Mouse (Mus musculus): ENCODE results near the gene Eva1a. TPM values are rescaled to one million over a fixed set of nuclear protein-coding genes. Genes with fewer than 3 reads are reported as not detected.

Eva1a gene
- 1.1 TPM in 2 replicates for polyA plus RNA-seq (2014; fragmentation: Nextera tagmentation; extraction: Ambion mirVana)

DNA sequence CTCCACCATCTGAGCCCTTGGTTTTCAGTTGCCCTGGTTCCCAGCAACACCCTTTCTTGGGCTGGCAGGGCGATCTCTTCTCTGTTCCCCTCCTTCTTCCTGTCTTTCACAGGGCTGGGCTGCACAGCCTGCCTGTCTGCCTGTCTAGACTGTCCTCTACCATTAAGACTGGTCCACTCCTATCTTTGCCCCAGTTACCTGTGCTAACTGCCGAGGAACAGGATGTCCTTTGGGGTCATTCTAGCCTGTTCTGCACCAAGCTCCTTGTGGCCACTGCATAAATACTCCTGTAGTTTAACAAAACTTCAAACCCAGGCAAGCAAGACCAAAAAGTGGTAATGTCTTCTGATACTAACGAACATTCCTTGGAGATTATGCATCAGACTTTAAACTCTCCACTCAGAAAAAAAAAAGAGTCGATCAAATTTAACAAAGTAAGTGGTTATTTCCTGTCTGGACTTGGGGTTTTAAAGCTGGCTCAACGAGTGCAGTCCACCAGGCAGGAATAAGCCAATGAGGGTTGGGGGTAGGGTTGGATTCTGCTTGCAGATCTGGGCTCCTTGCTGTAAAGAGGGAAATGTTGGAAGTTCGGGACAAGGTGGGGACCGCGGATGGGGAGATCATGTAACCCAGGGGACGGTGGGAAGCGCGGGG, at the start of gene Eva1a:
Gene Eva1a, plus strand, starts transcription at position 210 of the 654 bp plus-strand sequence.
- H3K27me3 ChIP-seq (replicated peaks; ENCODE audit: control insufficient read depth, insufficient read depth, low read length), result peaks cover 14% of the 10 kb centered on the region; the same call in 1 of the 2 replicates

GRCm38 (mm10) chr6:82012392-82012791, 28.5 kb upstream of the Eva1a start:
- H3K9me3 ChIP-seq (replicated peaks; ENCODE audit: control insufficient read depth, low read length), result no peaks in the 10 kb centered on the region
- ATAC-seq (no peak), DNase-seq (ENCODE audit: low spot score) (no peak)
- H3K4me1 ChIP-seq (ENCODE audit: control insufficient read depth, insufficient read depth, low read length), result no peaks in the 10 kb centered on the region
- no peak overlapping the region for H3K27ac ChIP-seq (ENCODE audit: low read depth, low read length)
- H3K36me3 ChIP-seq (ENCODE audit: control insufficient read depth, insufficient read depth, low read length), result no peaks in the 10 kb centered on the region
- 66% methylated on average over 1 of the region's 1 CpGs for WGBS
- no peaks in the 10 kb centered on the region for H3K27me3 ChIP-seq (replicated peaks; ENCODE audit: control insufficient read depth, insufficient read depth, low read length)
- no peak overlapping the region for H3K4me2 ChIP-seq (ENCODE audit: low read length)
- H3K4me3 ChIP-seq (ENCODE audit: low read depth, low read length), result no peak overlapping the region
- H3K9ac ChIP-seq (ENCODE audit: low read length), result no peak overlapping the region

More for the DNA sequence above, at the start of gene Eva1a:
- H3K36me3 ChIP-seq (ENCODE audit: control insufficient read depth, insufficient read depth, low read length), result no peaks in the 10 kb centered on the region
- DNase-seq (ENCODE audit: low spot score) (no peak), ATAC-seq (no peak)
- H3K4me3 ChIP-seq (ENCODE audit: low read depth, low read length), result peak within 1 kb of the TSS; percentile 45
- peak within 1 kb of the TSS; percentile 97 for H3K4me2 ChIP-seq (ENCODE audit: low read length)
- peaks cover 4% of the 10 kb centered on the region; the same call in 1 of the 2 replicates for H3K4me1 ChIP-seq (ENCODE audit: control insufficient read depth, insufficient read depth, low read length)
- peak within 1 kb of the TSS; percentile 59 for H3K9ac ChIP-seq (ENCODE audit: low read length)
- 13% methylated on average over 11 of the region's 11 CpGs for WGBS
- H3K9me3 ChIP-seq (replicated peaks; ENCODE audit: control insufficient read depth, low read length), result no peaks in the 10 kb centered on the region
- no peak within 1 kb of the TSS for H3K27ac ChIP-seq (ENCODE audit: low read depth, low read length)

- H3K36me3 ChIP-seq (ENCODE audit: control insufficient read depth, insufficient read depth, low read length), result no peaks in the 10 kb centered on the region
- DNase-seq (ENCODE audit: low spot score) (no peak), ATAC-seq (no peak)
- WGBS, result 88% methylated on average over 5 of the region's 5 CpGs
- no peaks in the 10 kb centered on the region for H3K27me3 ChIP-seq (replicated peaks; ENCODE audit: control insufficient read depth, insufficient read depth, low read length)
- no peak overlapping the region for H3K4me3 ChIP-seq (ENCODE audit: low read depth, low read length)
- no peak overlapping the region for H3K4me2 ChIP-seq (ENCODE audit: low read length)
- no peaks in the 10 kb centered on the region for H3K4me1 ChIP-seq (ENCODE audit: control insufficient read depth, insufficient read depth, low read length)
- no peak overlapping the region for H3K9ac ChIP-seq (ENCODE audit: low read length)
- H3K9me3 ChIP-seq (replicated peaks; ENCODE audit: control insufficient read depth, low read length), result no peaks in the 10 kb centered on the region
- H3K27ac ChIP-seq (ENCODE audit: low read depth, low read length), result no peak overlapping the region
Measured at GRCm38 (mm10) chr6:82021074-82021473, 19.8 kb upstream of the Eva1a start.

DNA sequence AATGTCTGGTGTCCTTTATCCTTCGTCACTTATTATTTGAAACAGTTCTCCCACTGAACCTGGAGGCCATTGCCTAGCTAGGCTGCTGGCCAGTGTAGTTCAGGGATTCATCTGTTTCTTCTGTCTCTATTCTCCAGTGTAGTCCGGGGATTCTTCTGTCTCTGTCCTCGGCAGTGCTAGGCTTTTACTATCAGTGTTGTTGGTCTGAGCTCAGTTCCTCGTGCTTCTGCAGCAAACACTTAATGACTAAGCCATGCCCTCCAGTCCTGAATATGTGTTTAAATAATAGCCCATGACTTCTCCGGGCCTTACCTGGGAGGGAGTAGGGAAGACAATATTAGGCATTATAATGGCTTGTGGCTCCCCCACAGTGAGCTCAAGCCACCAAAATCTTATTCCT, 19.3 kb upstream of the Eva1a start:
- Histone ChIP-seq H3K9ac (ENCODE audit: low read length) (no peak overlapping the region), H3K9me3 (replicated peaks; ENCODE audit: control insufficient read depth, low read length) (no peaks in the 10 kb centered on the region), H3K27me3 (replicated peaks; ENCODE audit: control insufficient read depth, insufficient read depth, low read length) (no peaks in the 10 kb centered on the region), H3K36me3 (ENCODE audit: control insufficient read depth, insufficient read depth, low read length) (no peaks in the 10 kb centered on the region), H3K4me2 (ENCODE audit: low read length) (no peak overlapping the region), H3K4me1 (ENCODE audit: control insufficient read depth, insufficient read depth, low read length) (no peaks in the 10 kb centered on the region), H3K27ac (ENCODE audit: low read depth, low read length) (no peak overlapping the region), H3K4me3 (ENCODE audit: low read depth, low read length) (no peak overlapping the region)
- ATAC-seq (no peak), DNase-seq (ENCODE audit: low spot score) (no peak)
- WGBS, result 85% methylated on average over 5 of the region's 5 CpGs

GRCm38 (mm10) chr6:82029611-82030510, 11.0 kb upstream of the Eva1a start:
- Histone ChIP-seq H3K27me3 (replicated peaks; ENCODE audit: control insufficient read depth, insufficient read depth, low read length) (no peaks in the 10 kb centered on the region), H3K4me2 (ENCODE audit: low read length) (no peak overlapping the region), H3K4me1 (ENCODE audit: control insufficient read depth, insufficient read depth, low read length) (no peaks in the 10 kb centered on the region), H3K4me3 (ENCODE audit: low read depth, low read length) (no peak overlapping the region), H3K27ac (ENCODE audit: low read depth, low read length) (no peak overlapping the region), H3K9ac (ENCODE audit: low read length) (no peak overlapping the region), H3K36me3 (ENCODE audit: control insufficient read depth, insufficient read depth, low read length) (no peaks in the 10 kb centered on the region), H3K9me3 (replicated peaks; ENCODE audit: control insufficient read depth, low read length) (no peaks in the 10 kb centered on the region)
- 26% methylated on average over 19 of the region's 19 CpGs for WGBS
- DNase-seq (ENCODE audit: low spot score), result no peak
- ATAC-seq, result no peak

GRCm38 (mm10) chr6:82030511-82030884, 10.3 kb upstream of the Eva1a start:
- Histone ChIP-seq H3K4me2 (ENCODE audit: low read length) (no peak overlapping the region), H3K36me3 (ENCODE audit: control insufficient read depth, insufficient read depth, low read length) (no peaks in the 10 kb centered on the region), H3K27ac (ENCODE audit: low read depth, low read length) (no peak overlapping the region), H3K9ac (ENCODE audit: low read length) (no peak overlapping the region), H3K27me3 (replicated peaks; ENCODE audit: control insufficient read depth, insufficient read depth, low read length) (no peaks in the 10 kb centered on the region), H3K4me1 (ENCODE audit: control insufficient read depth, insufficient read depth, low read length) (no peaks in the 10 kb centered on the region), H3K9me3 (replicated peaks; ENCODE audit: control insufficient read depth, low read length) (no peaks in the 10 kb centered on the region), H3K4me3 (ENCODE audit: low read depth, low read length) (no peak overlapping the region)
- WGBS, result 71% methylated on average over 8 of the region's 8 CpGs
- DNase-seq (ENCODE audit: low spot score), result no peak
- no peak for ATAC-seq

DNA sequence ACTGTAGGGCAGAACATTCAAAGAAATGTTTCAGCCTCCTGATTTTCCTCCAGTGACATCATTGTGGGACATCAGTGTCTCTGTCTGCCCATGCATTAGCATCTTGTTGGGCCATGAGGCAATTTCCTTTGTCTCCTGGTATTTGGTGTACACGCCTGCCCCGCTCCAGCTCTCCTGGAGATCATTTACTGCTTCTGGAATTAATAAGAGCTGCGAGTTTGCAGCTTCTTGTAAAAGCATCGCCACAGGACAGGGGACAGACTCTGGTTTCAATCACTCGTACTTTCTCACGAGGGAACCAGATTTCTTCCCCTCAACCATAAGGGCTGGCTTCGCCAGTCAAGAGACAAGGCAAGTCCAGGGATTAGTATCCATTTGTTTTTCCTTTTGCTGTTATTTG, 3.6 kb upstream of the Eva1a start:
- Histone ChIP-seq H3K27ac (ENCODE audit: low read depth, low read length) (no peak overlapping the region), H3K9ac (ENCODE audit: low read length) (no peak overlapping the region), H3K27me3 (replicated peaks; ENCODE audit: control insufficient read depth, insufficient read depth, low read length) (peaks cover 9% of the 10 kb centered on the region; the same call in 1 of the 2 replicates), H3K36me3 (ENCODE audit: control insufficient read depth, insufficient read depth, low read length) (no peaks in the 10 kb centered on the region), H3K4me1 (ENCODE audit: control insufficient read depth, insufficient read depth, low read length) (no peaks in the 10 kb centered on the region), H3K4me3 (ENCODE audit: low read depth, low read length) (no peak overlapping the region), H3K4me2 (ENCODE audit: low read length) (no peak overlapping the region), H3K9me3 (replicated peaks; ENCODE audit: control insufficient read depth, low read length) (no peaks in the 10 kb centered on the region)
- ATAC-seq (no peak), DNase-seq (ENCODE audit: low spot score) (no peak)
- 74% methylated on average over 7 of the region's 7 CpGs for WGBS

- Histone ChIP-seq H3K9ac (ENCODE audit: low read length) (no peak overlapping the region), H3K36me3 (ENCODE audit: control insufficient read depth, insufficient read depth, low read length) (no peaks in the 10 kb centered on the region), H3K27ac (ENCODE audit: low read depth, low read length) (no peak overlapping the region), H3K27me3 (replicated peaks; ENCODE audit: control insufficient read depth, insufficient read depth, low read length) (peaks cover 14% of the 10 kb centered on the region; the same call in 1 of the 2 replicates), H3K4me2 (ENCODE audit: low read length) (no peak overlapping the region), H3K4me3 (ENCODE audit: low read depth, low read length) (no peak overlapping the region), H3K9me3 (replicated peaks; ENCODE audit: control insufficient read depth, low read length) (no peaks in the 10 kb centered on the region), H3K4me1 (ENCODE audit: control insufficient read depth, insufficient read depth, low read length) (peaks cover 4% of the 10 kb centered on the region; the same call in 1 of the 2 replicates)
- WGBS, result 80% methylated on average over 6 of the region's 6 CpGs
- ATAC-seq, result no peak
- DNase-seq (ENCODE audit: low spot score), result no peak
Measured at GRCm38 (mm10) chr6:82039193-82039592, 1.6 kb upstream of the Eva1a start.

- H3K4me3 ChIP-seq (ENCODE audit: low read depth, low read length), result no peak overlapping the region
- H3K9ac ChIP-seq (ENCODE audit: low read length), result no peak overlapping the region
- no peak overlapping the region for H3K27ac ChIP-seq (ENCODE audit: low read depth, low read length)
- H3K4me2 ChIP-seq (ENCODE audit: low read length), result no peak overlapping the region
- H3K36me3 ChIP-seq (ENCODE audit: control insufficient read depth, insufficient read depth, low read length), result no peaks in the 10 kb centered on the region
- DNase-seq (ENCODE audit: low spot score) (no peak), ATAC-seq (no peak)
- H3K4me1 ChIP-seq (ENCODE audit: control insufficient read depth, insufficient read depth, low read length), result peaks cover 4% of the 10 kb centered on the region; the same call in 1 of the 2 replicates
- 74% methylated on average over 7 of the region's 7 CpGs for WGBS
- peaks cover 14% of the 10 kb centered on the region; the same call in 1 of the 2 replicates for H3K27me3 ChIP-seq (replicated peaks; ENCODE audit: control insufficient read depth, insufficient read depth, low read length)
- H3K9me3 ChIP-seq (replicated peaks; ENCODE audit: control insufficient read depth, low read length), result no peaks in the 10 kb centered on the region
Measured at GRCm38 (mm10) chr6:82039968-82040367, 875 bp upstream of the Eva1a start.

Measured in forebrain, embryonic 14.5 days (tissue).